ENCODE assay signal across 9 mouse cellular contexts in genomic region chr3:115660701-115661460, GRCm38 (mm10). TPM values are rescaled to one million over a fixed set of nuclear protein-coding genes. Genes with fewer than 3 reads are reported as not detected.
DNase-seq lines count a peak whose midpoint lies in the region; ATAC-seq and TF ChIP-seq lines count a peak whose summit lies in the region.
"Had no signal": no experiment of that assay in that cellular context is flagged by ENCODE, and none has a peak within 500 bp of the region (broad histone marks: within the 10 kb centered on the region; RNA-seq: fewer than 3 reads in every experiment).

No protein-coding gene starts in this region.

- DNase-seq in brain, embryonic 14.5 days (ENCODE audit: low read depth), result peak; percentile 95
- DNase-seq in forebrain, embryonic 14.5 days (ENCODE audit: low spot score), result peak; percentile 92
- peak; percentile 57 for DNase-seq in heart, postnatal 25 days (ENCODE audit: low spot score)
- DNase-seq in layer of hippocampus, adult 11-12 months (ENCODE audit: low spot score), result peak; percentile 87
- peak; percentile 90 for DNase-seq in lung, embryonic 14.5 days
- peak; percentile 41 for DNase-seq in ovary, adult 18-20 months (ENCODE audit: low spot score)
- DNase-seq in thymus, adult 2 months, result peak; percentile 69

- no peaks in the 10 kb centered on the region for H3K9me3 ChIP-seq in forebrain, embryonic 14.5 days (replicated peaks; ENCODE audit: control insufficient read depth, low read length)
- H3K9me3 ChIP-seq in lung, embryonic 14.5 days (ENCODE audit: low read depth, low read length), result no peaks in the 10 kb centered on the region

- no peak overlapping the region for H3K4me3 ChIP-seq in forebrain, embryonic 14.5 days (ENCODE audit: low read depth, low read length)
- no peak overlapping the region for H3K4me3 ChIP-seq in lung, embryonic 14.5 days (ENCODE audit: low read depth, low read length)
- no peak overlapping the region for H3K4me3 ChIP-seq in thymus, adult 2 months (ENCODE audit: control insufficient read depth, insufficient read depth, low read length)
- H3K4me3 ChIP-seq: erythroblast, embryonic 14.5 days had no signal

- no peaks in the 10 kb centered on the region for H3K27me3 ChIP-seq in forebrain, embryonic 14.5 days (replicated peaks; ENCODE audit: control insufficient read depth, insufficient read depth, low read length)
- no peaks in the 10 kb centered on the region for H3K27me3 ChIP-seq in lung, embryonic 14.5 days (ENCODE audit: insufficient read depth, low read length)
- H3K27me3 ChIP-seq in thymus, adult 2 months (ENCODE audit: control insufficient read depth, insufficient read depth, low read length), result no peaks in the 10 kb centered on the region

- TF ChIP-seq POLR2A in brain, embryonic 14.5 days (IDR thresholded peaks at IDR 0.05; ENCODE audit: borderline replicate concordance, extremely low read depth, insufficient read depth, insufficient read length, poor library complexity, severe bottlenecking), result no peak
- TF ChIP-seq POLR2A in thymus, adult 2 months (IDR thresholded peaks at IDR 0.05; ENCODE audit: control insufficient read depth, extremely low read depth, insufficient read depth, low read length, poor library complexity), result no peak

- intact Hi-C loops in heart, postnatal 25 days (cut with DNase I), result loop anchor here (1.0 to 5.0 kb wide), 5 partner anchors 51 to 316 kb away; partner anchors contain the start of gene Dph5

- H3K36me3 ChIP-seq in forebrain, embryonic 14.5 days (ENCODE audit: control insufficient read depth, insufficient read depth, low read length), result no peaks in the 10 kb centered on the region
- no peaks in the 10 kb centered on the region for H3K36me3 ChIP-seq in lung, embryonic 14.5 days (ENCODE audit: insufficient read depth)
- H3K36me3 ChIP-seq in thymus, adult 2 months (ENCODE audit: control insufficient read depth, insufficient read depth, low read length), result no peaks in the 10 kb centered on the region

- 23% methylated on average over 9 of the region's 9 CpGs for WGBS in forebrain, embryonic 14.5 days
- WGBS in lung, embryonic 14.5 days, result 52% methylated on average over 9 of the region's 9 CpGs
- 69% methylated on average over 9 of the region's 9 CpGs for WGBS in thymus, adult 2 months

- peak; percentile 86; the same call in 1 of the 2 replicates for TF ChIP-seq CTCF in brain, embryonic 14.5 days (IDR thresholded peaks at IDR 0.05; ENCODE audit: borderline replicate concordance, extremely low read depth, insufficient read depth, insufficient read length)
- TF ChIP-seq CTCF in lung, embryonic 14.5 days (IDR thresholded peaks at IDR 0.05; ENCODE audit: low read depth), result peak; percentile 89
- TF ChIP-seq CTCF in thymus, adult 2 months (IDR thresholded peaks at IDR 0.05; ENCODE audit: borderline replicate concordance, control insufficient read depth, extremely low read depth, insufficient read depth, low read length, poor library complexity), result no peak

- H3K9ac ChIP-seq in forebrain, embryonic 14.5 days (ENCODE audit: low read length), result no peak overlapping the region
- no peak overlapping the region for H3K9ac ChIP-seq in lung, embryonic 14.5 days

- peak; percentile 98 for ATAC-seq in CD4-positive, CD25-positive, alpha-beta regulatory T cell, adult 4 months
- peak; percentile 90 for ATAC-seq in forebrain, embryonic 14.5 days
- ATAC-seq in lung, embryonic 14.5 days (ENCODE audit: insufficient read depth), result peak; percentile 81

- H3K27ac ChIP-seq in forebrain, embryonic 14.5 days (ENCODE audit: low read depth, low read length), result no peak overlapping the region
- H3K27ac ChIP-seq in lung, embryonic 14.5 days (ENCODE audit: low read depth), result no peak overlapping the region
- no peak overlapping the region for H3K27ac ChIP-seq in thymus, adult 2 months (ENCODE audit: control insufficient read depth, insufficient read depth, low read length)

- no peaks in the 10 kb centered on the region for H3K4me1 ChIP-seq in forebrain, embryonic 14.5 days (ENCODE audit: control insufficient read depth, insufficient read depth, low read length)
- no peaks in the 10 kb centered on the region for H3K4me1 ChIP-seq in lung, embryonic 14.5 days (ENCODE audit: insufficient read depth)
- H3K4me1 ChIP-seq in thymus, adult 2 months (replicated peaks; ENCODE audit: control insufficient read depth, insufficient read depth, low read length), result no peaks in the 10 kb centered on the region

- no peak overlapping the region for H3K4me2 ChIP-seq in forebrain, embryonic 14.5 days (ENCODE audit: low read length)
- no peak overlapping the region for H3K4me2 ChIP-seq in lung, embryonic 14.5 days

RNA-seq across cellular contexts. Expression of gene S1pr1, which starts 54.0 kb away (rescaled TPM):
- polyA plus RNA-seq in CD4-positive, CD25-positive, alpha-beta regulatory T cell, adult 4 months (2017; shearing (Covaris generic)), result 100 to 1,000 TPM; 195 to 238 TPM
- 27.6 and 29.8 TPM in 2 replicates for polyA plus RNA-seq in brain, embryonic 14.5 days (2012; rRNA removed)
- 21.2 and 24.5 TPM in 2 replicates for polyA plus RNA-seq in forebrain, embryonic 14.5 days (2014; fragmentation: Nextera tagmentation; extraction: Ambion mirVana)
- 10 to 100 TPM; 50.5 to 51.0 TPM for total RNA-seq in heart, postnatal 25 days (2021)
- 20.5 and 21.2 TPM in 2 replicates for polyA plus RNA-seq in lung, embryonic 14.5 days (2014; fragmentation: Nextera tagmentation; extraction: Ambion mirVana)
- 55.6 and 62.8 TPM in 2 replicates for polyA plus RNA-seq in thymus, adult 2 months (2012; rRNA removed)
- polyA plus RNA-seq: erythroblast, embryonic 14.5 days had no signal

Comparison
In these comparisons a context has a peak if more than half of its experiments do, and no peak if none do; other contexts are left out.
1. DNase-seq: peak in every context shown above with its lines; median percentile 95 in brain, embryonic 14.5 days; 92 in forebrain, embryonic 14.5 days; 90 in lung, embryonic 14.5 days; 87 in layer of hippocampus, adult 11-12 months; 69 in thymus, adult 2 months; 57 in heart, postnatal 25 days; 41 in ovary, adult 18-20 months.